Mouse (Mus musculus) thymus, postnatal 36 days (tissue): Measurements from ENCODE around the gene Ncmap.
A peak's percentile ranks its signal among the peaks of the same experiment; 100 is the strongest.
"Not testable (repeated sequence)": the region's sequence is repeated elsewhere in the genome, so short reads cannot be mapped to it uniquely, and the experiment has no call there.

ENCODE experiments used
- DNase-seq, 2 experiments: peaks; one replicate each; pipeline ENCODE4 v3.0.0; 2022; ENCODE audit warnings: mixed read lengths in 2 of 2

Gene Ncmap

GRCm38 (mm10) chr4:135396303-135396702 lies 1.7 kb downstream of the Ncmap start:
- DNase-seq: no peak

GRCm38 (mm10) chr4:135395375-135395774 lies 2.7 kb downstream of the Ncmap start:
- DNase-seq: no peak

- no peak for DNase-seq
Measured at GRCm38 (mm10) chr4:135394666-135395065, 3.4 kb downstream of the Ncmap start.

- DNase-seq: no peak
Measured at GRCm38 (mm10) chr4:135393381-135393780, 4.6 kb downstream of the Ncmap start.

GRCm38 (mm10) chr4:135392801-135393200 lies 5.2 kb downstream of the Ncmap start:
- DNase-seq: no peak

- DNase-seq: no peak
Measured at GRCm38 (mm10) chr4:135391014-135391413, 7.0 kb downstream of the Ncmap start.

- no peak for DNase-seq
Measured at GRCm38 (mm10) chr4:135385614-135386013, 12.4 kb downstream of the Ncmap start.

- DNase-seq: peak; percentile 54 to 57
Measured at GRCm38 (mm10) chr4:135382316-135382715, 15.7 kb downstream of the Ncmap start.

- DNase-seq: no peak
Measured at GRCm38 (mm10) chr4:135381355-135381754, 16.7 kb downstream of the Ncmap start.

GRCm38 (mm10) chr4:135377241-135377640 lies 20.8 kb downstream of the Ncmap start:
- DNase-seq: no peak

- DNase-seq: no peak
Measured at GRCm38 (mm10) chr4:135375444-135375843, 22.6 kb downstream of the Ncmap start.

- DNase-seq: no peak
Measured at GRCm38 (mm10) chr4:135373299-135373698, 24.7 kb downstream of the Ncmap start.

GRCm38 (mm10) chr4:135370372-135370771 lies 27.7 kb downstream of the Ncmap start:
- no peak for DNase-seq

- DNase-seq: no peak
Measured at GRCm38 (mm10) chr4:135362828-135363227, 35.2 kb downstream of the Ncmap start.

GRCm38 (mm10) chr4:135361722-135362121 lies 36.3 kb downstream of the Ncmap start:
- DNase-seq: no peak

- DNase-seq: peak in 1 of 2 experiments; percentile 13
Measured at GRCm38 (mm10) chr4:135358736-135359135, 39.3 kb downstream of the Ncmap start.

GRCm38 (mm10) chr4:135357221-135357920 lies 40.7 kb downstream of the Ncmap start:
- no peak for DNase-seq

GRCm38 (mm10) chr4:135355886-135356550 lies 42.0 kb downstream of the Ncmap start:
- DNase-seq: no peak

- not testable (repeated sequence) for DNase-seq
Measured at GRCm38 (mm10) chr4:135354751-135355150, 43.3 kb downstream of the Ncmap start.

- DNase-seq: peak; percentile 13 to 21
Measured at GRCm38 (mm10) chr4:135353794-135354450, 44.1 kb downstream of the Ncmap start.

- peak; percentile 98 to 99 for DNase-seq
Measured at GRCm38 (mm10) chr4:135353066-135353793, 44.8 kb downstream of the Ncmap start, which contains the start of gene Srrm1. Gene Srrm1, minus strand, starts transcription at chr4:135353321.

- DNase-seq: no peak
Measured at GRCm38 (mm10) chr4:135352326-135353065, 45.5 kb downstream of the Ncmap start.
